Mouse (Mus musculus) E14TG2a.4 (cell line): ENCODE measurements at regions not wholly inside any gene's neighbourhood (a gene's known extent, or its start where the extent isn't known, plus 50 kb on each side); places are given as distances from the start of the nearest gene placed in this dataset.

Experiments used
- H3K27me3 ChIP-seq: 2 replicates; pipeline ENCODE4 v1.6.1; 2014; ENCODE audit warnings: low read length, control low read depth; ENCODE audit not compliant: insufficient read depth
- H3K36me3 ChIP-seq: 2 replicates; pipeline ENCODE4 v1.6.1; 2014; ENCODE audit warnings: low read length, control low read depth; ENCODE audit not compliant: insufficient read depth
- H3K4me1 ChIP-seq: replicated peaks from 2 replicates; pipeline ENCODE4 v1.6.1; 2014; ENCODE audit warnings: low read depth, low read length, control low read depth
- H3K4me3 ChIP-seq: replicated peaks from 2 replicates; pipeline ENCODE4 v1.5.1; 2014; ENCODE audit warnings: mild to moderate bottlenecking, low read length
- H3K9me3 ChIP-seq: 2 replicates; pipeline ENCODE4 v1.6.1; 2014; ENCODE audit warnings: low read length, control low read depth
- CTCF ChIP-seq: conservative IDR thresholded peaks from 2 replicates; pipeline ENCODE4 v1.5.1; 2014; ENCODE audit warnings: low read length
- NANOG ChIP-seq: IDR thresholded peaks from 2 replicates; pipeline ENCODE4 v1.6.1; 2014; ENCODE audit warnings: borderline replicate concordance, low read length, mixed read lengths
- POU5F1 ChIP-seq: IDR thresholded peaks from 2 replicates; pipeline ENCODE4 v1.6.1; 2014; ENCODE audit warnings: low read length, borderline replicate concordance

DNA sequence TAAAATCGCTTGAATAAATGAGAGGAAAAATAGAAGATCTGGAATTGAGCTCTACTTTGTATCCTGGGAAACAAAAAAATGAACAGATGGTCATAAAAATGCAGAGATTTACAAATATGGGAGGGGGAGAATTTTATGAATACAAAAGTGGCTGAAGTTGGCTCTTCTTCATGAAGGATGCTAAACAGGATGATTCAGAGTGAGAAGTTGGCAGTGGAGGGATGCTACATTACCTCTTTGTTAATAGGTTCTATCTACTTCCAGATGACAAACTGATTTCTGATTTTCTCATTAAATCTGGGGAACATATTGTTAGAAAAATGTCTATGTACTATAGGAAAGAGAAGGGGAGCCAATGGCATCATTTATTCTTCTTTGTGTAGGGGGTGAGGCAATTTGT, 2785.8 kb downstream of the Poteg start:
- H3K36me3 ChIP-seq: no peaks in the 10 kb centered on the region
- H3K9me3 ChIP-seq: no peaks in the 10 kb centered on the region
- TF ChIP-seq NANOG (no peak), CTCF (no peak), POU5F1 (no peak)
- no peak overlapping the region for H3K4me3 ChIP-seq
- H3K4me1 ChIP-seq: no peaks in the 10 kb centered on the region
- H3K27me3 ChIP-seq: no peaks in the 10 kb centered on the region

DNA sequence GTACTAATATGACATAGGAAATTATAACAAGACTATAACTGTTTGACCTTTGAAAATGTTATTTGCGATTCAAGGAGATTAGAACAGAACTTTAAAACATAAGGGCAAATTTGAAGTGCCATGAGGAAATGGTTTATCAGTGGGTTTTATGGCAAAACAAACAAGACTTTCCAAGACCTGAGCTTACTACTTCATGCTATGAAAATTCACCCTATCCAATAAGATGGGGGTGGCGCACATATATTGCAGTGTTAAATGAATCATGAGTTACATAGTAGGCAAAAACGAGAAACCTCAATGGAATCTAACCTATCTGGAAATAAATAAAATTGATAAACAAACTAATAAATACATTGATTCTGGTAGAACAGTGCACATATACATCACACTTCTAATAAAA, 2804.3 kb downstream of the Poteg start:
- H3K4me3 ChIP-seq: no peak overlapping the region
- H3K36me3 ChIP-seq: no peaks in the 10 kb centered on the region
- H3K9me3 ChIP-seq: no peaks in the 10 kb centered on the region
- no peaks in the 10 kb centered on the region for H3K4me1 ChIP-seq
- TF ChIP-seq POU5F1 (no peak), CTCF (no peak), NANOG (no peak)
- H3K27me3 ChIP-seq: no peaks in the 10 kb centered on the region

DNA sequence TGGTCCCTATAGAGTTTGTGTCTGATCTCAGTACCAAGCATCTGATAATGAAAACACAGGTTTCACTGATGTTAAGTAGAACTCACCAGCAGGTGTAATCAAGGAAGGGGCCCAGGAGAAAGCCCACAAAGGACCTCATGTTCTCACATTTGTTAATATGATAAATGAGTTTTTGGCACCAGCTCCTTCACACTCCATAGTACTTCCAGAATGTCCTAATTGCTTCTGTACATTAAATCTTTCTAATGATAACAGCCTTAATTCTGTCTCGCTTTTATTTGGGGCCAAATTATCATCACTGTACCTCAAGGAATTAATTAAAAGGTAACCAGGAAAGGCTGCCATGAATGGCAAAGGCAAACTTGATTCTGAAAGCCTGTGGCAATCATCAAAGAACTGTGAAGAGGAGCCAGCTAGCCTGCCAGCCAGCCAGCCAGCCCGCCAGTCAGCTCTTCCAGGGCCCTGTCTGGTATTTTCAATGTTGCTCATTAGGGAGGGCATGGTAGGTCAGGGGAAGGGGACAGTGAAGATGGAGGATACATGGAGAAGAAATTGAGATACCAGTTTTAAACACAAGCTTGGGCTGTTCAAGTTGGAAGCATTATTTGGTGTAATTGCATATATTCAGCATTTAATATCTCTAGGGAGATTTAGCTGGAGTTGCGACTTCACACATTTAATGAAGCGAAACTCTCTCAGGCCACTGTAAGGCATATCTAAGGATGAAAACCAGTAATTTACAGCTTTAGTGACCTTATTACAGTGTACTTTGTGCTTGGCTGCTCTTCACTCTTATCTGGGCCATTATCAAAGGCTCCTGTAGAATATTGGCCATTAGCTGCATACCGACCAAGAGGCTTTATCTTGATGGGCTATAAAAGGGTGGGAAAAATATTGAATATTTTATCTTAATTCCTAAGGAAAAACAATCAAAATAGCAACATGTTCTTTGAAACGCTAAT, 2822.8 kb downstream of the Poteg start:
- TF ChIP-seq CTCF (no peak), NANOG (no peak), POU5F1 (no peak)
- Histone ChIP-seq H3K4me3 (no peak overlapping the region), H3K27me3 (no peaks in the 10 kb centered on the region), H3K36me3 (no peaks in the 10 kb centered on the region), H3K4me1 (no peaks in the 10 kb centered on the region), H3K9me3 (no peaks in the 10 kb centered on the region)

DNA sequence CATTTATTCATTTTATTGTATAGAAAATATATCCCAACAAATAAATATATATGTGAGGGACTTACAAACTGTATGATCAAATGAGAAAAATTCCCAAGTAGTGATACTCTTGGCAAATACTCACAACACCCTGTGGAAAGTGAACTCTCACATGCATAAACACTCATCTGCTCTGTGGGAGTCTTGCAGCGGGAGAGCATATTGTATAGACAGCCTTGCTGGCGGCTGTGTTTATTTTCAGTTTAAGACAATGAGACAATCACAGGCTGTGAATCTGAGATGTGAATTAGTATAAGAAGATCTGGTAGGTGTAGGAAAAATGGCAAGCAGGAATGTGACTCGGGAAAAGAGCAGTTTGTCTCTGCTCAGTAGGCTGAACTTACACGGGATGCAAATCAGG, 2841.7 kb downstream of the Poteg start:
- Histone ChIP-seq H3K4me1 (no peaks in the 10 kb centered on the region), H3K9me3 (no peaks in the 10 kb centered on the region), H3K36me3 (no peaks in the 10 kb centered on the region), H3K27me3 (no peaks in the 10 kb centered on the region), H3K4me3 (no peak overlapping the region)
- TF ChIP-seq POU5F1 (no peak), NANOG (no peak), CTCF (no peak)

DNA sequence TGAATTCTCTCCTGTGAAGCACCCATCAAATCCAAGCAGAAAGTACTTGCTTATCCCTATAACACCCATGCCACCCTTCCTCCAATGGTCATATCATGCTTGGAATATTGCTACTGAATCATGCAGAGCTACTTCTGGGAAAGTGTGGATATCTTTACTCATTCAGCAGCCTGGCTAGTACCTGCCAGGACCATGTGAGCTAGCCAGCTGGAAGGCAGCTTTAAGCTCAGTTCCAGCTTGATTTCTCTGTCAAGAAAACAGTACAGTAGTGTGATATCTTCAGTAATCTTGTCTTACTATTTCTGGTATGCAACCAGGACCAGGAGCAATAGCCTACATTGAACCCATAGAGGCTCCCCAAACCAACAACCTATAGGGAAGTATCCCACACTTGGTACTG, 2883.7 kb downstream of the Poteg start:
- H3K27me3 ChIP-seq: no peaks in the 10 kb centered on the region
- H3K36me3 ChIP-seq: no peaks in the 10 kb centered on the region
- no peaks in the 10 kb centered on the region for H3K4me1 ChIP-seq
- TF ChIP-seq NANOG (no peak), CTCF (no peak), POU5F1 (no peak)
- H3K9me3 ChIP-seq: no peaks in the 10 kb centered on the region
- H3K4me3 ChIP-seq: no peak overlapping the region

DNA sequence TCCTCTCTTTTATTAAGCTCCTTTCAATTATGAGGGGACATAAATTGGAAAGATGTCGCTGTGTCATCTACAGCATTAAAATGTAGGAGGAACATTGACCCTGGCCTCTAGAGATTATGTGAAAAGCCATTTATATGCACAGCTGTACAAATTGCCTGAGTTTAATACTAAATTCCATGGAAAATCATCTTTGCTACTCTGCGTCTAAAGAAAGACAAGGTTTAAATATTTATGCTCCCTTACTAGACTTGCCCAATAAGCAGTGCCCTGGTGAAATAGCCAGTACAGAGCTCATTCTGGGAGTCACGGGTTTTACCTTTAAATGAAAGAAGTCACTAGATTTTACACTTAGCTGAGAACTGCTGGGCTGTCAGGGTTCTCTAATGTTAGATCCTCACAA, 2885.9 kb downstream of the Poteg start:
- H3K36me3 ChIP-seq: no peaks in the 10 kb centered on the region
- no peaks in the 10 kb centered on the region for H3K27me3 ChIP-seq
- no peaks in the 10 kb centered on the region for H3K4me1 ChIP-seq
- no peak overlapping the region for H3K4me3 ChIP-seq
- no peaks in the 10 kb centered on the region for H3K9me3 ChIP-seq
- no peak for TF ChIP-seq POU5F1
- no peak for TF ChIP-seq CTCF
- TF ChIP-seq NANOG: no peak

DNA sequence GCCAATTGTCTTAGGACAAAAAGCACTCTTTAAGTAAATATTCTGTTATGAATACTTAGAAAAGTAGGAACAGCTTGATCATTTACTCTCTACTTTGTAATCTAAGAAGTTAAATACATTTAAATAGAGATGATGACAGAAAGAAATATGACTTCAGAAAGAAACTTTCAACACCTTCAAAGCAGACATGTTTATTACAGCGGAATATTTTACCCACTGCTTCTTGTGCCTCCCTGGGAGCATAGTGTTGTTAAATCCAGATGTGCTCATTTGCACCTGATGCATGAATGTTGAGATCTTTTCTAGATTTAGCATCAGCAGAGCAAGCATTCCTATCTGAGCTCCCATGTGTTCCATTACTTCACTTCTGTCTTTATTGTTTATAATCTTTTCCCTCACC, 2912.0 kb downstream of the Poteg start:
- Histone ChIP-seq H3K27me3 (no peaks in the 10 kb centered on the region), H3K4me3 (no peak overlapping the region), H3K4me1 (no peaks in the 10 kb centered on the region), H3K9me3 (no peaks in the 10 kb centered on the region), H3K36me3 (no peaks in the 10 kb centered on the region)
- TF ChIP-seq NANOG: no peak
- TF ChIP-seq CTCF: no peak
- TF ChIP-seq POU5F1: no peak

DNA sequence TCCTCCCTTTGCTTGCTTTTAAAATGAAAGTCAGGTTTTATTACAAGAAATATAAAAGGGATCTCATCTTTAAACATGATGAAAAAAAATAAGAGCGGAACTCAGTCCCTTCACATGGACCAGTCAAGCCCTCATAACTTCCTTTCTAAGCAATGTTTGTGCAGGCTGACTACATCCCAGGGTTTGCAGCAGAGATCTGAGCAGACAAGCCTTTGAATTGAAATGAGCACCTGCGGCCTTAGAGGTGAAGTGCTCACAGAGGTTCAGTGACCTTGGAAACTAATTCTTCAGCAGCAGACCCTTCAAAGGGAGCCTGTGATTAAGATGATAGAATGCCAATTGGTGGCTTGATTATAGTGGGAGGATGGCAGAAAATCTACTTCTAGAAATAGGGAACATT, 2918.3 kb downstream of the Poteg start:
- TF ChIP-seq POU5F1 (no peak), CTCF (no peak), NANOG (no peak)
- no peaks in the 10 kb centered on the region for H3K36me3 ChIP-seq
- H3K9me3 ChIP-seq: no peaks in the 10 kb centered on the region
- no peaks in the 10 kb centered on the region for H3K4me1 ChIP-seq
- no peaks in the 10 kb centered on the region for H3K27me3 ChIP-seq
- H3K4me3 ChIP-seq: no peak overlapping the region

DNA sequence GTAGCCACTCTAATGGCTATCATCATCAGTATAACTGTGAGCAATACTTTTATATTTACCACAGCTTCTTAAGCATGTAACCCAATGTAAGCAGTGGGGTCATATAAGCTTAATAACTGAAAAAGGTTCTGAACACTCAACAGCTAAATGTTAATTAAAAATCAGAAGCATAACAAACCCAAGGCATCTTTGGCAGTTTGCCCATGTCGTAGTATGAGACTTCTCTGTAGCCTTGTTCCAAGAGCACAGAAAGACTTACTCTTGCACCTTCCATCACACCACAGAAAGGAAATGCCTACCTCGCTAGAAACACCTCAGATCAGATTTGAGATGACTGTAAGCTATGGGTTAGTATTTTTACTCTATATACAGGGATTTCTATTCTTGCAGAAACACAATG, 2944.5 kb downstream of the Poteg start:
- TF ChIP-seq POU5F1 (no peak), NANOG (no peak), CTCF (no peak)
- Histone ChIP-seq H3K4me1 (no peaks in the 10 kb centered on the region), H3K9me3 (no peaks in the 10 kb centered on the region), H3K4me3 (no peak overlapping the region), H3K36me3 (no peaks in the 10 kb centered on the region), H3K27me3 (no peaks in the 10 kb centered on the region)
